Mouse (Mus musculus) WW6 (cell line): ENCODE data around the gene Mettl13.

Experiments
- DNase-seq: peaks from one replicate; pipeline ENCODE4 v3.0.0-alpha.2; 2013; ENCODE audit warnings: low read depth, low spot score

Mettl13 gene

DNA sequence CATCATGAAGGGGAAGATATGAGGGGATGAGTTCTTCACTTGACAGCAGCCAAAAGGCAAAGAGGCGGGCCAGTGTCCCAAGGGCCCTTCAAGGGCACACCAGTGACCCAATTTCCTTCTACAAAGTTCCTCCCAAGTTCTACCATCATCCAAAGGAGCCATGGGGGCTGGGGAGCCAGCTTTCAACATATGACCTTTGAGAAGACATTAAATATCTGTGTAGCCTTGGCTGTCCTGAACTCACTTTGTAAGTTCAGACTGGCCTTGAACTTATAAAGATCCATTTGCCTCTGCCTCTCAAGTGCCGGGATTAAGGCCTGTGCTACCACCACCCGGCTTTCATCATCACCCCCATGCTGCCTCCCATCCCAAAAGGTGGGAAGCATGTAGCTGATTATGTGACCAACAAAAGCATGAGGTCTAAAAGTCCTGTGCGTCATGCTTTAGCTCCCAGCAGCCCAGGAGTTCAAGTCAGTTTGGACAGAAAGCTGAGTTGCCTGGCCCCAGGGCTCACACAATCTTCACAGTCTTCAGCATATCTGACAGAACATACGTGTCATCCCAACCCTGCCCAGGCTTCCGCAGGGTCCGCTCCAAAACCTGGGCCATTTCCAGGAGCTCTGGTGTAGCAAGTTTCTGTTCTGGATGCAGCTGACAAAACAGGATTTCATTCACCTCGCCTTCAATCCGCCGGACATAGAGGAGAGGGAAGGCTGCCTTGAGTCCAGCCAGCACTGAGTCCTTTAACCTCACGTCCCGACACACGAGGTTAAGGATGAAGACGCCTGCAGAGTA lies 14.4 kb downstream of the Mettl13 start:
- no peak for DNase-seq

DNA sequence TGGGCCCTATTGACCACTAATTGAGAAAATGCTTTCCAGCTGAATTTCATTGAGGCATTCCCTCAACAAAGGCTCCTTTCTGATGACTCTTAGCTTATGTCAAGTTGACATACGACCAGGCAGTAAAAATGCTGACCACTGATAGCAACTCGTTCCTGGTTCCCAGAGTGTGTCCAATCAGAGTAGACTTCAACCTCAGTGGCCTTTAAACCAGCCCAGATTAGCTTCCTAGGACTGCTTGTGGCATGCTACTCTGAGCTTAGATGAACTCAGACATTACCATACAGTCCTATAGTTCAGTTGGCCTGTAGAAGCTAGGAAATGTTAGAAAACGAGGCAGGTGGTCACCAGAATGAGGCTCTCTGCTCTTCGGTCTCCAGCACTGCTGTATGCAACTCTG lies 16.0 kb downstream of the Mettl13 start:
- DNase-seq = no peak

- no peak for DNase-seq
These were observed 16.8 kb downstream of the Mettl13 start for GRCm38 (mm10) chr1:162531584-162531983.

GRCm38 (mm10) chr1:162530666-162531065 lies 17.7 kb downstream of the Mettl13 start:
- no peak for DNase-seq

DNA sequence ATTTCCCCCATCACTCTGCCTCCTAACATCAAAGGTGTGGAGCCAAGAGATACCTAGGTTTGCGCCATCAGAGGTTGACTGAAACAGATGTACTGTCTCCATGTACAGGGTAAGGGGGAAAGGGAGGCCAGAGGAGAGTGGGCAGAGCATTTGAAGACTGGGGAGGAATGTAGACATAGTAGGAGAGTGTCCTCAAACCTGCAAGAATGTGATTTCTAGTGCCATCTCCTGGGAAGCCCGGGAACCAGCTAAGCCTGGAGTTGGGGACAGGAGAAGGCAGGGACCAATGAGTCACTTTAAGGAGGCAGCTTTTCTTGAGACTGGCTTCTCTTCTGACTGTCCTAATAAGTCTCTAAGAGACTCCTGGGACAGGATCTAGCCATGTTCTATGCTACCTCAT lies 18.7 kb downstream of the Mettl13 start:
- DNase-seq = no peak

DNA sequence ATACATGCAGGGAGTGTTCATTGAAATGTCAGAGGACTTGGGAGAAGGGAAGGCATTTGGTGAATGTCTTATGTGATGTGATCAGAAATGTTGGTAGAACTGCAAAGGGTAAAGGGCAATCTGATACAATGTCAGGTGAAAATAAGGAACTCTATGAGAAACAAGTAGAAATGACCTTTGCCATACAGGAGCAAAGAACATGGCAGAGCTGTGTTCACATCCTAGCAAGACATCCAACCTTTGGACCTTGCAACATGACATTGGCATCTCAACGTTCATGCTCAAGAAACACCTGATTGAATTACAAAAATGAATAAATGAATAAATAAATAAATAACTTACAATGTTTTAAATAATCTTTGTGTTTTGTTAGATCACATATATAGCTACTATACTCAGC lies 33.2 kb downstream of the Mettl13 start:
- no peak for DNase-seq

DNA sequence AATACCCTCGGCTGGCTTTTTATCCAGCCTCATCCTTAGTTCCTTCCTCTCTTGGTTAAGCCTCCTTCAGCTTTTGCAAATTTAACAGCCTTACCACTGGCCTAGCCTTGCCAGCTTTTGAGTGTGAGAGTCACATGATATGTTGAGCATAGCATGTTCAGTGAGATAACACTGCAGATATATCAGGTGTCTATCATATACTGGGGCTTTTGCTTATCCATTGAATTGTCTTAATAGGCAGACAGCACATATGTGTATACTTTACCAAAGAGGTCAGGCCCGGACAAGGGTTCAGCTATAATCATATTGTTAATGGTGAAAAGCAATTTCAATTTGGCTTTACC lies 38.4 kb downstream of the Mettl13 start:
- no peak for DNase-seq

DNA sequence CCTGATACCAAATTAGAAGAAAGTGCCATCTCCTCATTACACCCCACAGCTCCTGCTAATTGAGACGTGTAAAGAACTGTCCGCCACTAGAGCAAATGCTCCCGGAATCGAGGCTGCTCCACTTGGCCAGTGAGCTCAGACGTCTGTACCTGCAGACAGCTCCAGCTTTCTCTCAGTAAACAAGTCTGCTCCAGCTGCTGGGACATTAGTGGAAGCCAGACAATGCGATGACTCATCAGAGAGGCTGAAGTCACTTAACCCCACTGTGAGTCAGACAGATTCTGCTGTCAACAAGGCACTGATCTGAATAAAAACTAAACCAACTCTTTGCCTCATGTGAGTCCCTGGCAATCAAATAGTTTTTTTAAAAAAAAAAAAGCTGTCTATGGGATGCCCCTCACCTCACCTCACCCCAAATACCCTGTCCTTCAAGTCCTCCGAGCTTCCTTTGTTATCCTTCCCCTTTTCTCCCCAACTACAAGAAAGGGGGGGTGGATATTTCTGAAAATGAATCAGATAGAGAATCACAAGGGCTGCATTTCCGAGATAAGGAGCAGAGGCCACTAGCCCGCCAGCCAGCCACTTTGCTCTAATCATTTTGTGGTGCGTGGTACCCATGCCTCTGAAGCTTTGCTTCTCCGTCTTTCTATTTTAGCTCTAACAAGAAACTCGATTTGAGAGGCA lies 38.9 kb downstream of the Mettl13 start:
- DNase-seq = no peak

- DNase-seq = no peak
These were observed 39.9 kb downstream of the Mettl13 start for GRCm38 (mm10) chr1:162508211-162509005.

- no peak for DNase-seq
These were observed 41.8 kb downstream of the Mettl13 start for GRCm38 (mm10) chr1:162506516-162506915.

GRCm38 (mm10) chr1:162505649-162506048 lies 42.7 kb downstream of the Mettl13 start:
- DNase-seq = no peak
